Mouse (Mus musculus) cerebellum, postnatal 14 days (tissue): ENCODE results near the gene Rab19.
"Not testable (repeated sequence)": the region's sequence is repeated elsewhere in the genome, so short reads cannot be mapped to it uniquely, and the experiment has no call there.

Source experiments
- DNase-seq, 2 experiments: peaks; one replicate each; pipeline ENCODE4 v3.0.0; 2021; ENCODE audit warnings: mixed read lengths in 2 of 2

The Rab19 gene

GRCm38 (mm10) chr6:39379749-39380148 is 1.2 kb upstream of the Rab19 start:
- no peak for DNase-seq

- no peak for DNase-seq
Measured at GRCm38 (mm10) chr6:39380276-39380675, 699 bp upstream of the Rab19 start.

GRCm38 (mm10) chr6:39389988-39390387 is 9.0 kb downstream of the Rab19 start:
- peak; percentile 59 to 71 for DNase-seq

- no peak for DNase-seq
Measured at GRCm38 (mm10) chr6:39395471-39395870, 14.5 kb downstream of the Rab19 start.

GRCm38 (mm10) chr6:39395916-39396315 is 14.9 kb downstream of the Rab19 start:
- peak; percentile 44 to 55 for DNase-seq

- DNase-seq, result no peak
Measured at GRCm38 (mm10) chr6:39397046-39397445, 16.1 kb downstream of the Rab19 start.

- no peak for DNase-seq
Measured at GRCm38 (mm10) chr6:39398342-39398741, 17.4 kb downstream of the Rab19 start.

GRCm38 (mm10) chr6:39400343-39400742 is 19.4 kb downstream of the Rab19 start:
- DNase-seq, result peak in 1 of 2 experiments; percentile 54

- no peak for DNase-seq
Measured at GRCm38 (mm10) chr6:39403136-39403535, 22.2 kb downstream of the Rab19 start.

GRCm38 (mm10) chr6:39406480-39406879 is 25.5 kb downstream of the Rab19 start:
- DNase-seq, result no peak

GRCm38 (mm10) chr6:39414106-39414505 is 33.1 kb downstream of the Rab19 start:
- no peak for DNase-seq

- DNase-seq, result peak; percentile 76 to 89
Measured at GRCm38 (mm10) chr6:39415762-39416161, 34.8 kb downstream of the Rab19 start.

- not testable (repeated sequence) for DNase-seq
Measured at GRCm38 (mm10) chr6:39416654-39417053, 35.7 kb downstream of the Rab19 start.

GRCm38 (mm10) chr6:39419386-39419850 is 38.4 kb downstream of the Rab19 start:
- peak in 1 of 2 experiments; percentile 74 for DNase-seq

GRCm38 (mm10) chr6:39419851-39420721 is 39.1 kb downstream of the Rab19 start, which contains the start of gene Mkrn1:
Mkrn1 (minus strand) TSS chr6:39420462.
- DNase-seq, result peak; percentile 94 to 95

- no peak for DNase-seq
Measured at GRCm38 (mm10) chr6:39420867-39421266, 39.9 kb downstream of the Rab19 start.

GRCm38 (mm10) chr6:39423130-39423551 is 42.2 kb downstream of the Rab19 start:
- DNase-seq, result no peak

GRCm38 (mm10) chr6:39423686-39424085 is 42.7 kb downstream of the Rab19 start:
- DNase-seq, result no peak

GRCm38 (mm10) chr6:39425181-39425580 is 44.2 kb downstream of the Rab19 start:
- DNase-seq, result no peak

GRCm38 (mm10) chr6:39426725-39427124 is 45.8 kb downstream of the Rab19 start:
- DNase-seq, result no peak

GRCm38 (mm10) chr6:39427276-39428003 is 46.5 kb downstream of the Rab19 start:
- no peak for DNase-seq

- DNase-seq, result no peak
Measured at GRCm38 (mm10) chr6:39429007-39429788, 48.2 kb downstream of the Rab19 start.

- no peak for DNase-seq
Measured at GRCm38 (mm10) chr6:39430722-39431121, 49.7 kb downstream of the Rab19 start.
